Mouse (Mus musculus) splenic B cell, adult 2 months (primary cell): ENCODE measurements around the gene Vmn1r4.

Source experiments
- DNase-seq: peaks from one replicate; pipeline ENCODE4 v3.0.0-alpha.2; 2011; ENCODE audit warnings: low read depth, low spot score
- H3K27me3 ChIP-seq: 2 replicates; pipeline ENCODE4 v1.6.1; 2012; ENCODE audit warnings: mild to moderate bottlenecking, low read length, moderate library complexity, mixed read lengths; ENCODE audit not compliant: control insufficient read depth, poor library complexity, insufficient read depth, severe bottlenecking
- H3K36me3 ChIP-seq: 2 replicates; pipeline ENCODE4 v1.6.1; 2012; ENCODE audit warnings: mild to moderate bottlenecking, low read length, moderate library complexity, mixed read lengths; ENCODE audit not compliant: control insufficient read depth, poor library complexity, insufficient read depth, severe bottlenecking

Vmn1r4 gene

DNA sequence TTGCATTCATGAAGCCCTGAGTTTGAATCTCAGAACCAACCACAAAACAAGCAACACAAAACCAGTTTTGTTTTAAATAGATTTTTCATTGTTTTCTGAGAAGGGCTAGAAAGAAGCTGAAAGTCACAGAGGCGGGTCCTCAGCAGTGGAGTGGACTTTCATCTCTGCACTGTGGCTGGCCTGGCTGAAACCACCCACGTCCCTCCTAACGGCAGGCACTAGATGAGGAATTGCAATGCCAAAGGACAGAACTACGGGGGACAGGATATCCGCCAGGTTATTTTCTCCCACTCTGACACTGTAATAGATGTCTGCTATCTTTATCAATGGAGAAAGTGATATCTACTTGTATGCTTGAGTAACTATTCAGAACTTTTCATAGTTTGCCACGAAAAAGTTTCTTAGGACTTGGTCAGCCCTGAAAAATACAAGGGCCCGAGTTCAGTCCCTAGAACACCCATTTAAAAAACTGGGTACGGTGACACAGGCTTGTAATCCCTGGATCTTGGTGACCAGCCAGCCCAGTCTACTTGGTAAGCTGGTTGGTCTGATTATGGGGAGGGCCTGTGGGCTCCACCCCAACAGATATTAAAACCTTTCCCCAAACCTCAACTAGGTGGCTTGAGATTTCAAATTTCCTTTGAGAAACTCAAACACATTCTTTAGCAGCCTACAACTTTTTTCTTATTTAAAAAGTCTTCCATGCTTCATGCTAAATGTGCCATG lies 17.5 kb upstream of the Vmn1r4 start:
- no peaks in the 10 kb centered on the region for H3K36me3 ChIP-seq
- no peaks in the 10 kb centered on the region for H3K27me3 ChIP-seq
- no peak for DNase-seq

DNA sequence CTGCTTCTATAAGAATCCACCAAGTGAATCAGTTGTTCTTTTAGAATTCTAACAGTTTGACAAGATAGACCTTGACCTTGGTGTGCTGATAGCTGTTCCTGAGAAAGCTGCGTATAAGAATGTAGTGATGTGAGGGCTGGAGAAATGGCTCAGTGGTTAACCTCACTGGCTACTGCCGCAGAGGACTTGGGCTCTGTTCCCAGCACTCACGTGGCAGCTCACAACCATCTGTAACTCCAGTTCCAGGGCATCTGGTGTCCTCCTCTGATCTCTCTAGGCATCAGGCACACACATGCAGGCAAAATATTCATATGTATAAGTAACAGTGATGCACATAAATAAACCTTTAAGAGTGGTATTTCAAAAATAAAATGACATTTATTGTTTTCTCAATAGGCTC lies 15.8 kb upstream of the Vmn1r4 start:
- DNase-seq: no peak
- H3K36me3 ChIP-seq: no peaks in the 10 kb centered on the region
- no peaks in the 10 kb centered on the region for H3K27me3 ChIP-seq

DNA sequence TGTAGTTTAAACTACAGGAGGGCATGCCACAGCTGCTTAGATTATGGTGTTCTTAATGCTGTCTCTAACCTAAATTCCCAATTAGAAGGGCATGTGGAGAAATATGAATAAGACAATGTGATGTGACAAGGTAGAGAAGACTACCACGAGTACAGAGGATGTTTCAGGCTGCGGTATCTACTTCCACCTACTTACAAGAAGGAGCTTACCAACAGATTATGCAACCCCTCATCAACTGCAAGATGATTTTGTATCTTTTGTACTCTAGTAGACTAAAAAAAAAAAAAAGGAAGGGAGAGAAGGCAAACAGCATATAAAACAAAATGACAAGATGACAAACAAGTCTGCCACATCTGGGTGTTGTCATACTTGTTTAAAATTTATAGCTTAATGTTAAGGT lies 15.4 kb upstream of the Vmn1r4 start:
- no peaks in the 10 kb centered on the region for H3K27me3 ChIP-seq
- DNase-seq: no peak
- H3K36me3 ChIP-seq: no peaks in the 10 kb centered on the region

DNA sequence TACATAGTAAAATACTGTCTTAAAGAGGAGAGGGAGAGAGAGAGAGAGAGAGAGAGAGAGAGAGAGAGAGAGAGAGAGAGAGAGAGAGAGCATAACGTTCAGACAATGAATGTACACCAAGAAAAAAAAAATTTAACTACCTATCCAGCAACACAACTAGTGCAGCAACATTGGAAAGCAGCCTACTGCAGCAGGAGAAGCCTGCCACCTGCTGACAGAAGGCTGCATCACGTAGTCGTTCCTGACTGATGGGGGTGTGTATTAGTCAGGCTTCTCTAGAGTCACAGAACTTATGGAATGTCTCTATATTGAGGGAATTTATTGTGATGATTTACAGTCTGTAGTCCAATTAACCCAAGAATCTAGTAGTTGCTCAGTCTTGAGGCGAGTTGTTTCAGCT lies 14.9 kb upstream of the Vmn1r4 start:
- Histone ChIP-seq H3K36me3 (no peaks in the 10 kb centered on the region), H3K27me3 (no peaks in the 10 kb centered on the region)
- DNase-seq: peak; percentile 78

DNA sequence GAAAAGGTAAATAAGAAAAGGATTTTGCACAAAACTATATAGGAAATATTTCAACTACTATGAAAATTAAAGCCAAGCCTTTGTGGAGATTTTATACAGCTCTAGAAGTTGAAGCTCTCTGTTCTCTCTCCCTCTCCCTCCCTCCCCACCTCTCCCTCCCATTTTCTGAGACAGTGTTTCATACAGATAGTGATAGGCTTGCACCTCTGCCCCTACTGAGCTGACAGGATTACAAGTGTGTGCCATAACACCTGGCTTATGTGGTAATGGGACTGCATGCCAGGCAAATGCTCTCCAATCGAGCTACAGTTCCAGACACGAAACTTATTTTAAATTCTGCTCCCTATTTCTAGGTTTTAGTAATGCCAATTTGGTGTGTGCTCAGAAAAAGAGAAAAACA lies 12.9 kb upstream of the Vmn1r4 start:
- no peak for DNase-seq
- H3K27me3 ChIP-seq: no peaks in the 10 kb centered on the region
- H3K36me3 ChIP-seq: no peaks in the 10 kb centered on the region

DNA sequence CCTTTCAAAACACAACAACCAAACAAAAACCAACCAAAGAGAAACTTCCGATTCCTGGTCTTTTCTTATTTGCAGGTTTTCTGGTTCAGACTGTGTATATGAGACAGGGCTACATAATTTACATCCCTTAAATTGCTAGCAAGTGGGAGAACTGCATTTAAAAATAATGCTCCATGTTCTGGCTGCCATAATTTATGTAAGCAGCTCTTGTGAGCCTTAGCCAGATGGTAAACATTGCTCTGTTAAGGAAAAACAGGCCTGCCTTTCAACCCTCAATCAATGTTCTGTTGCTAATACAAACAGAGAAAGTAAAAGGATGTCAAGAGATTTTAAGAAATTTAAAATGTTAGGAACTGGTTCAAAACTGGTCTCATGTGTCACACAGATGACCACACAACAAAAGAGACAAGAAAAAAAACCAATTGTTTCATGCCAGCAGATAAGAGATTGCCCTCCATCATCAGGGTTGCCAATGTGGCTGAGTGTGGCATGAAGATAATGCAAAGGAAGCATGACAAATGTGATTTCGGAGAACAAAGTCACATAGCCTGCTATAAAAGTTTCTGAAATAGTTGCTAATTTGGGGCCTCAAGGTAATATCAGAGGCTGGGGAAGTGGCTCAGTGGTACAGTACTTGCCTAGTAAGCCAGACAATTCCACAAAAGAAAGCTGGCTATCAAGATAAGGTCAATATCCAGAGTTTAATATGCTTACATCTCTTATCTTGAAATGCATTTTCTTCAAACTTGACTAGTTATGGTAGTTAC lies 10.5 kb upstream of the Vmn1r4 start:
- no peak for DNase-seq
- H3K36me3 ChIP-seq: no peaks in the 10 kb centered on the region
- no peaks in the 10 kb centered on the region for H3K27me3 ChIP-seq

DNA sequence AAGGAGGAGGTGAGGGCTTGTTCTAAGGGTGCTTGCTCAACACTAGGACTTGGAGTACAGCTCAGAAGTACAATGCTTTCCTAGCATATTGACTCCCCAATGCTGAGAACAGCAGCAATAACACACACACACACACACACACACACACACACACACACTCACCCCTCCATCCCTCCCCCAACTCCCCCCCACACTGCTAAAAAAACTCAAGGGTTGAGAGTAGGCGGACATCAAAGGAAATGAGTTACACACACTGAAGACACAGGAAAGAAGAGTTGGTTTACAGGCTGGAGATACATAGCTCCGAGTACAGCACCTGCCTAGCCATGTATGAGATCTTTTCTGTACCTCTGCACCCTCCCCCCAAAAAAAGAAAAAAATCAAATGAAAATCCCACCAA lies 7.5 kb upstream of the Vmn1r4 start:
- H3K36me3 ChIP-seq: no peaks in the 10 kb centered on the region
- DNase-seq: no peak
- no peaks in the 10 kb centered on the region for H3K27me3 ChIP-seq

DNA sequence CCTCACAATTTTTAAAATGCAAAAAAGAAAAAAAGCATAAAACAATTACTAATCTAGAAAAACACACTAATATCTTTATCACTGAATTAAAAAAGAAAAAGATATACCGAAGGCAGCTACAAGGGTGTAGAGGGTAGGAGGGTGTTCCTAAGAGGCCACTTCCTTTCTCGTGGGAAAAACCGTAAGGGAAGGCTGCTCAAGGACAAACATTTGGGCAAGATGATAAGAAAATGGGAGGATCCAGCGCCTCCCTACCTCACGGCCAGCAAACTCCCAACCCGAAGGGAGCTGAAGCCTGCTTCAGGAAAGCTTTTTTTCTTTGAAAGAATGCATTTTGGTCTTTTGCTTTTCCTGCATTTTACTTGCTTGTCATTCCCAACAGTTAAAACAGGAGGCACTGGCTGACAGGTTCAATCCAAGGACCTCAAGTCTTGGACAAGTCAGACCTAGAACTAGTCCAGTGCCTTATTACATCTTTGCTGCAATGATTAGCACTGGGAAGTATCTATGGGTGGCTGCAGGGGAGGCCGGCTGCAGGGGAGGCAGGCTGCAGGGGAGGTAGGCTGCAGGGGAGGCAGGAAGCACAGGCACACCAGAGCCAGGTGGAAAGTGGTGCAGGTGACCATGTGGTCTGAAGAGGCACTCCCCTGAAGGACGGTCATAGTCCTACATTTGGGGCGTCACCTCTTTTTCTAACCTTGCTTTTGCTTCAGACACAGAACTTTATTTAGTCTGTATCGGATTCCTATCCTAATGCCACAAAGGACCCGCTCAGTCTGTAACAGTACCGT lies 6.0 kb upstream of the Vmn1r4 start:
- no peak for DNase-seq
- H3K27me3 ChIP-seq: no peaks in the 10 kb centered on the region
- H3K36me3 ChIP-seq: no peaks in the 10 kb centered on the region

DNA sequence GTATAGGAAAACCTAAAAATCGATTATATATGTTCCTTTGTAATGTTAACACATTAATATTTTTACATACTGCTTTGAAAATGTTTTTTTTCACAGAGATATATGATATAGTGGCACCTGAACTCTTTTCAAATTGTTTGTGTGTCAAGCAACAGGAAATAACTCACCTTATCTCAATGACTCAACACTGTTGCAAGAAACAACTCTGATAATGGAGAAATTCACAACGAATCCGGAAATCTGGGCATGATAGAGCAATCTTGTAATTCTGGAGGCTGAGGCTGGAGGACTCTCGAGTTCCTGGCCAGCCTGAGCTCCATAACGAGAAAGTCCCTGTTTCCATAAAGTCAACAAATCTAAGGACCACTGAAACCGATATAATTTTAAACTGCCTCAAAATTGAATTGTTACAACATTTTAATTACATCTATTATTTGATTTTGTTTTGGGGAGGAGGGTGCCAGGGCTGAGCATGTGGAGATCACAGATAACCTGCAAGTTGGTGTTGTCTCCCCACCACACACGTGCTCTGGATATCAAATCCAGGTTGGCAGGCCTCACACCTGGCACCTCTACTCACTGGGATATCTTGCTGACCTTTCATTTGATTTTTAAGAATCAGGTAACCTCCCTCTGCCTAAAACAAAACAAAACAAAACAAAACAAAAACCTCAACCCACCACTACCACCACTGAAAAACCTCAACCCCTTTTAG lies 4.3 kb upstream of the Vmn1r4 start:
- DNase-seq: no peak
- Histone ChIP-seq H3K36me3 (no peaks in the 10 kb centered on the region), H3K27me3 (no peaks in the 10 kb centered on the region)

DNA sequence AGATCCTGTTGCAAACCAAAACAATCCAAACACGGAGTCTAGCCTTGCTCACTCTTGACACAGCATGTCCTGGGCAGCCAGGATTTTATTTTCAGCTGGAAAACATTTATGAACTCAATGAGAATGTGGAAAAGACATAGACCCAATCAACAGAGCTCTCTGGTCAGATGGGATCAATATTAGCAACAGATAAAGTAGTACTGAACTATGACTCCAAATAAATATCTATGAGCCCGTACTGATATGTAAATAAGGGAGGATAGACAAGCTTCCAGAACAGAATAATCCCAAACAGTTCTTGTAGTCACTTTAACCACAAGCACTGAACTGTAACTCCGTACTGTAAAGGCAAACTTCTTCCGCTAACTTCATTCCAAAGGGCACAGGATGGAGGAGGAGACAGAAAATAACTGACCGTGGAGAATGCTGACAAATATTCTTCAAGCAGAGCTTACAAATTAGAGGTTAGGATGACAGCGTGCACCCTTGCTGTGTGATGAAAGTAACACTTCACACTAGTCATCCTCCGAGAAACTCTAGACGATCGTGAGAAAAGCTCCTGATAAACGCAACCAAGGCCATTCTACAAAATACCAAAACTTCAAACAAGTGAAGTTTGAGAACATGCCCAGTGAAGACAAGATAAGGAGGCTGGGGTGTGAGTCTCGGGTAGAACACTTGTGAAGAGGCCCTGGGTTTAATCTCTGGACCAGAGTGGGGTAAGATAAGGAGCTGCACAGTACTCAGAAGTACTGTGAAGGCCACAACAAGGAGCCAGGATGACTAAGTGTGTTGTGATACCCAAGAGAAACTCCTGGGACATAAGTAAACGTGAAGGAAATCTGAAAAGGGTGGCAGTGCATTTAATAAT lies 3.4 kb upstream of the Vmn1r4 start:
- DNase-seq: no peak
- Histone ChIP-seq H3K27me3 (no peaks in the 10 kb centered on the region), H3K36me3 (no peaks in the 10 kb centered on the region)

DNA sequence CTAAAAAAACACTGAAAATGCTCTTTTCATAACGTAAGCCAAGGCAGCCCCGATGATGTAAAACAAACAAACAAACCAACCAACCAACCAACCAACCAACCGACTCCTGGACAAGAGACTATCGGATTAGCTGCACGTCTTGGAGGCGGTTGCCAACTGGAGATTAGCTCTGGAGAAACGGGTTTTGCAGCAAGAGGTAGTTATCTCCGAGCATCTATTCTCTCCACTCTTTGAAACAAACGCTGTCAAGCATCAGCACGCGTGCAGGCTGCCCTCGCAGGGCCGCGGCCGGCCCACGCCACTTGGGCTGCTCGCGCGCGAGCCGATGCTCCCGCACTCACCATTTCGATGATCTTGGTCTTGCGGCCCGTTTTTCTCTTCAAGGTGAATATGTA lies 487 bp upstream of the Vmn1r4 start:
- H3K36me3 ChIP-seq: no peaks in the 10 kb centered on the region
- DNase-seq: no peak
- no peaks in the 10 kb centered on the region for H3K27me3 ChIP-seq

DNA sequence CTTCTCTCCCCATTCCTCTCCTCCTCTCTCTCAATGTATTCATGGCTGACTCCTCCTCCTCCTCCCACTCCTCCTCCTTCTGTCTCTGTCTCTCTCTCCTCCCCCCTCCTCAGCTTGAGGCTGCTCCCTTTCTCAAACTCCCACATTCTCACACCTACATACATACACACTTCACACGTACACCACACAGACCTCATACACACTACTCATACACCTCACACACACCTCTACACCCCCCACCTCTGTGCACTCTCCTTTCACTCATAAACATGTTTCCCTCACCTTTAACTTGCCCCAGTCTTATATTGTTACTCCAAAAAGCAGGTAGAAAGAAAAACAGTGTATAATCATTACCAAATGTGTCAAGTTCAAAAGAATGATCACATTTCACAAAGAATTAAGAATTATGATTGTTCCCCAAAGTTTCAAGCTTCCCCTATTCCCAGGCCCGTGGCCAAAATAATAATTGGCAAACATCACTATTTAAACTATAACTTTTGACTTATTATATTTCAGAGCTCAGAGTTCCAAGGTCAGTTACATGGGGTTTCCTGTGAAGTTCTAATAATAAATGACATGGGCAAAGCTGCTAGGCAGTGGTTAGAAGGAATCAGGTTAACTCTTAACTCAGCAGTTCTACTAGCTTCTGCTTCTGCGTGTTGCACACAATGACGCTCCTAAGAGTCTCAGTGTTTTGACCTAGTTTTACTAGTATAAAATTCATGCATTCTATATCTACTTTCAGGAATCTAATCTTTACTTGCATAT lies 8.0 kb downstream of the Vmn1r4 start:
- H3K27me3 ChIP-seq: no peaks in the 10 kb centered on the region
- no peaks in the 10 kb centered on the region for H3K36me3 ChIP-seq
- no peak for DNase-seq

DNA sequence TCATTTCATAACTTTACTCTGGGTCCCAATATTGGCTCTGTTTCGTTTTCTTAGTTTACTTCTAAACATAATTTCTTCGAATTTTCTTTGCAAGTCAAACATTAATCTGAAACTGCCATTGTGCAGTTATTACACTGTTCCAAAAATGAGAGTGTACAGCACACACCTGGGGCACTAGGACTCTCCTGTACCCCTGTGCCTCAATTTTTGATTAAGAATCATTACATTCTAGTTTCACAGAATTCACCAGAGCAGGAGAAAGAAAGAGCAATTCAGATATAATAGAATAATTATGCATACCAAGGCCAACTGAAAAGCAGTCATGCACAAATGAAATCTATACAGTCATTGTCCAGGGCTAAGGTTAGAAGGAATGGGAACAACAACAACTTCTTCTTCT lies 8.6 kb downstream of the Vmn1r4 start:
- H3K27me3 ChIP-seq: no peaks in the 10 kb centered on the region
- no peak for DNase-seq
- H3K36me3 ChIP-seq: no peaks in the 10 kb centered on the region
